ENCODE assay signal across 22 mouse cellular contexts in genomic region chr12:98832929-98833598, GRCm38 (mm10).
DNase-seq lines count a peak whose midpoint lies in the region; ATAC-seq lines count a peak whose summit lies in the region.
"Had no signal": no experiment of that assay in that cellular context is flagged by ENCODE, and none has a peak within 500 bp of the region (broad histone marks: within the 10 kb centered on the region; RNA-seq: fewer than 3 reads in every experiment).

No protein-coding gene starts in this region.

- peak; percentile 18 for DNase-seq in kidney, adult 9 months
- DNase-seq in kidney, postnatal 10 days = no peak
- no peak for DNase-seq in lung, adult 18-20 months
- peak; percentile 34 for DNase-seq in gonadal fat pad, adult 2 months (ENCODE audit: low read depth)
- no peak for DNase-seq in urinary bladder, postnatal 4 days (ENCODE audit: low spot score in 2 of 2)
- DNase-seq: adrenal gland, postnatal 14 days; cerebellum, adult 11-12 months; cerebellum, adult 9-11 months; heart, postnatal 14 days; kidney, postnatal 4 days; thymus, adult 2 months; thymus, postnatal 36 days had no signal

- peaks cover 7% of the 10 kb centered on the region; the same call in 1 of the 2 replicates for H3K4me1 ChIP-seq in lung, embryonic 15.5 days
- H3K4me1 ChIP-seq: embryonic facial prominence, embryonic 13.5 days; hindbrain, embryonic 12.5 days; limb, embryonic 15.5 days; neural tube, embryonic 13.5 days had no signal

- ATAC-seq in lung, embryonic 15.5 days (ENCODE audit: borderline replicate concordance, extremely low read depth, low FRiP score, low TSS enrichment) = peak; percentile 56; the same call in 1 of the 2 replicates
- ATAC-seq in monocyte, adult 5-6 weeks (replicated peaks; ENCODE audit: insufficient number of reproducible peaks, low FRiP score, low TSS enrichment, poor library complexity, severe bottlenecking) = 0 out of 2 replicates have a peak, but pooled peaks have one; percentile 35
- ATAC-seq: forebrain, embryonic 16.5 days; intestine, embryonic 16.5 days; Patski had no signal

- H3K9me3 ChIP-seq in lung, embryonic 15.5 days = no peaks in the 10 kb centered on the region
- H3K9me3 ChIP-seq: embryonic facial prominence, embryonic 13.5 days; hindbrain, embryonic 12.5 days; limb, embryonic 15.5 days; neural tube, embryonic 13.5 days had no signal

- no peaks in the 10 kb centered on the region for H3K36me3 ChIP-seq in lung, embryonic 15.5 days
- H3K36me3 ChIP-seq: embryonic facial prominence, embryonic 13.5 days; limb, embryonic 15.5 days had no signal

- no peak overlapping the region for H3K9ac ChIP-seq in lung, embryonic 15.5 days
- H3K9ac ChIP-seq: embryonic facial prominence, embryonic 13.5 days; hindbrain, embryonic 12.5 days; limb, embryonic 15.5 days; neural tube, embryonic 13.5 days had no signal

- H3K27me3 ChIP-seq in lung, embryonic 15.5 days = no peaks in the 10 kb centered on the region
- H3K27me3 ChIP-seq: embryonic facial prominence, embryonic 13.5 days; hindbrain, embryonic 12.5 days; limb, embryonic 15.5 days; neural tube, embryonic 13.5 days; Patski had no signal

- no peak overlapping the region for H3K27ac ChIP-seq in lung, embryonic 15.5 days
- H3K27ac ChIP-seq: embryonic facial prominence, embryonic 13.5 days; hindbrain, embryonic 12.5 days; limb, embryonic 15.5 days; neural tube, embryonic 13.5 days had no signal

- H3K4me3 ChIP-seq in lung, embryonic 15.5 days = no peak overlapping the region
- H3K4me3 ChIP-seq: embryonic facial prominence, embryonic 13.5 days; hindbrain, embryonic 12.5 days; limb, embryonic 15.5 days; neural tube, embryonic 13.5 days had no signal

- no peak overlapping the region for H3K4me2 ChIP-seq in lung, embryonic 15.5 days
- H3K4me2 ChIP-seq: embryonic facial prominence, embryonic 13.5 days; hindbrain, embryonic 12.5 days; limb, embryonic 15.5 days; midbrain, embryonic 11.5 days; neural tube, embryonic 13.5 days had no signal

- 63% methylated on average over 8 of the region's 8 CpGs for WGBS in lung, embryonic 15.5 days

Comparison
In these comparisons a context has a peak if more than half of its experiments do, and no peak if none do; other contexts are left out.
1. DNase-seq: peak in kidney, adult 9 months (single experiment) and gonadal fat pad, adult 2 months (single experiment); none in kidney, postnatal 10 days (single experiment), lung, adult 18-20 months (0 of 2) and urinary bladder, postnatal 4 days (0 of 2).